Mouse (Mus musculus) kidney, embryonic 15.5 days (tissue): Measurements from ENCODE around the gene Mon2. TPM values are rescaled to one million over a fixed set of nuclear protein-coding genes. Genes with fewer than 3 reads are reported as not detected.

Source experiments
- ATAC-seq: fragments of 200-750 bp; cut with Nextera tagmentation; replicated peaks from 2 replicates; pipeline ENCODE4 v1.8.0; 2017; ENCODE audit warnings: moderate TSS enrichment; ENCODE audit not compliant: low FRiP score
- H3K27ac ChIP-seq: fragments of 300-500 bp; sonication (generic); 2 replicates; pipeline ENCODE4 v1.5.1; 2015; ENCODE audit warnings: mild to moderate bottlenecking, inconsistent platforms
- H3K27me3 ChIP-seq: fragments of 300-500 bp; sonication (generic); 2 replicates; pipeline ENCODE4 v1.6.1; 2015; ENCODE audit warnings: inconsistent platforms
- H3K36me3 ChIP-seq: fragments of 300-500 bp; sonication (generic); 2 replicates; pipeline ENCODE4 v1.6.1; 2015; ENCODE audit warnings: inconsistent platforms
- H3K4me1 ChIP-seq: fragments of 300-500 bp; sonication (generic); 2 replicates; pipeline ENCODE4 v1.6.1; 2015; ENCODE audit warnings: inconsistent platforms
- H3K4me2 ChIP-seq: fragments of 300-500 bp; sonication (generic); 2 replicates; pipeline ENCODE4 v1.6.1; 2015; ENCODE audit warnings: moderate library complexity, mild to moderate bottlenecking, inconsistent platforms
- H3K4me3 ChIP-seq: fragments of 300-500 bp; sonication (generic); replicated peaks from 2 replicates; pipeline ENCODE4 v1.5.1; 2015; ENCODE audit warnings: mild to moderate bottlenecking, inconsistent platforms
- H3K9ac ChIP-seq: fragments of 300-500 bp; sonication (generic); 2 replicates; pipeline ENCODE4 v1.6.1; 2015; ENCODE audit warnings: mild to moderate bottlenecking, inconsistent platforms
- H3K9me3 ChIP-seq: fragments of 300-500 bp; sonication (generic); replicated peaks from 2 replicates; pipeline ENCODE4 v1.6.1; 2016; ENCODE audit warnings: inconsistent platforms
- WGBS: fragments of 180-500 bp; shearing (Covaris S2); methylation state at CpG from one replicate; pipeline ENCODE4 v1.1.7; 2015; ENCODE audit warnings: mixed read lengths; 5-methylcytosine and 5-hydroxymethylcytosine counted together
- microRNA counts: library from miRNA; unstranded; fragments of <30 nt; microRNA quantifications from one replicate; lab custom pipeline; 2016
- microRNA-seq: library from miRNA; unstranded; fragments of <30 nt; microRNA quantifications from one replicate; pipeline ENCODE4, GENCODE M21; 2016
- polyA plus RNA-seq: library from polyadenylated mRNA; unstranded; fragments of >200 nt; fragmentation: Nextera tagmentation; extraction: Ambion mirVana; gene quantifications from 2 replicates; pipeline ENCODE4 v1.2.1, GENCODE M21; 2015

Mon2 gene
- polyA plus RNA-seq, 1 experiment from 2014 or later = 24.3 TPM

- Histone ChIP-seq H3K27me3 (no peaks in the 10 kb centered on the region), H3K4me2 (no peak overlapping the region), H3K4me3 (no peak overlapping the region), H3K27ac (no peak overlapping the region), H3K9ac (no peak overlapping the region), H3K4me1 (no peaks in the 10 kb centered on the region), H3K36me3 (no peaks in the 10 kb centered on the region), H3K9me3 (no peaks in the 10 kb centered on the region)
- ATAC-seq = no peak
- 90% methylated on average over 9 of the region's 9 CpGs for WGBS
Observed at GRCm38 (mm10) chr10:122953576-122953975, 122.7 kb downstream of the Mon2 start.

- Histone ChIP-seq H3K4me2 (no peak overlapping the region), H3K4me1 (no peaks in the 10 kb centered on the region), H3K9ac (no peak overlapping the region), H3K36me3 (no peaks in the 10 kb centered on the region), H3K4me3 (no peak overlapping the region), H3K9me3 (no peaks in the 10 kb centered on the region), H3K27me3 (no peaks in the 10 kb centered on the region), H3K27ac (no peak overlapping the region)
- 64% methylated on average over 6 of the region's 6 CpGs for WGBS
- no peak for ATAC-seq
Observed at GRCm38 (mm10) chr10:122950966-122951365, 125.3 kb downstream of the Mon2 start.

- Histone ChIP-seq H3K4me3 (no peak overlapping the region), H3K9ac (no peak overlapping the region), H3K27ac (no peak overlapping the region), H3K27me3 (no peaks in the 10 kb centered on the region), H3K4me2 (no peak overlapping the region), H3K4me1 (peaks cover 21% of the 10 kb centered on the region), H3K9me3 (no peaks in the 10 kb centered on the region), H3K36me3 (no peaks in the 10 kb centered on the region)
- ATAC-seq = no peak
- WGBS = 70% methylated on average over 5 of the region's 5 CpGs
Observed at GRCm38 (mm10) chr10:122944888-122945287, 131.4 kb downstream of the Mon2 start.

GRCm38 (mm10) chr10:122943824-122944223 lies 132.5 kb downstream of the Mon2 start:
- peaks cover 21% of the 10 kb centered on the region for H3K4me1 ChIP-seq
- 26% methylated on average over 6 of the region's 6 CpGs for WGBS
- H3K27ac ChIP-seq = no peak overlapping the region
- H3K27me3 ChIP-seq = no peaks in the 10 kb centered on the region
- no peaks in the 10 kb centered on the region for H3K9me3 ChIP-seq
- H3K4me3 ChIP-seq = no peak overlapping the region
- no peaks in the 10 kb centered on the region for H3K36me3 ChIP-seq
- no peak overlapping the region for H3K9ac ChIP-seq
- ATAC-seq = no peak
- H3K4me2 ChIP-seq = no peak overlapping the region

GRCm38 (mm10) chr10:122942771-122943170 lies 133.5 kb downstream of the Mon2 start:
- no peak overlapping the region for H3K4me3 ChIP-seq
- H3K36me3 ChIP-seq = no peaks in the 10 kb centered on the region
- H3K27me3 ChIP-seq = no peaks in the 10 kb centered on the region
- H3K4me1 ChIP-seq = peaks cover 21% of the 10 kb centered on the region
- H3K4me2 ChIP-seq = no peak overlapping the region
- no peak overlapping the region for H3K9ac ChIP-seq
- no peaks in the 10 kb centered on the region for H3K9me3 ChIP-seq
- no peak for ATAC-seq
- 78% methylated on average over 7 of the region's 7 CpGs for WGBS
- H3K27ac ChIP-seq = no peak overlapping the region

MicroRNA genes within 50 kb of the gene (microRNA counts, 519-probe panel; counts per million panel counts)
- 4,357 counts per million, percentile 98 among the panel's probes with 10 or more counts for microRNA mmu-let-7i (lab: Ali Mortazavi, UCI)

Small RNA genes lying within 50 kb of the gene (microRNA-seq; reads per million reads assigned to microRNA genes)
- 52,764 reads per million, percentile 99 among the genes with 10 or more reads in this experiment for gene Mirlet7i

Other genes starting within 250 kb of the Mon2 start
- 69.9 and 72.1 TPM in 2 replicates for gene Usp15, start 120.5 kb upstream of the Mon2 start, polyA plus RNA-seq
- 4.4 and 4.5 TPM in 2 replicates for gene Fam19a2, start 187.5 kb upstream of the Mon2 start, polyA plus RNA-seq